Mouse (Mus musculus) thymus, postnatal 14 days (tissue): ENCODE measurements at regions not wholly inside any gene's neighbourhood (a gene's known extent, or its start where the extent isn't known, plus 50 kb on each side); places are given as distances from the start of the nearest gene placed in this dataset.

ENCODE experiments used
- DNase-seq: peaks from one replicate; pipeline ENCODE4 v3.0.0; 2021

- DNase-seq: no peak
These were observed 51.3 kb upstream of the Serbp1 start for GRCm38 (mm10) chr6:67186537-67187274.

DNA sequence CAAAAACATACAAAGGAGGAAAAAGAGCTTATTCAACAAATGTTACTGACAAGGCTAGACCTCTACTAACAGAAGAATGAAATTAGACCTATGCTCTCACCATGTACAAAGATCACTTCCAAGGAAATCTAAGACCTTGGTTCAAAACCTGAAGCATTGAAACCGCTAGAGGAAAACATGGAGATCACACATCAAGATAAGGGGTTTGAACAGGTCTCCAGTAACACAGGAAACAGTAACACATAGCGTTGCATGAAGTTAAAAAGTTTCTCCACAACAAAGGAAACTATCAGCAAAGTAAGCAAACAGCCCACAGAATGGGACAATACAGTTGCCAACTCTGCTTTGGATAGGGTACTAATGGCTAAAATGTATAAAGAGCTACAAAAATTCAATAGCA lies 53.3 kb upstream of the Serbp1 start:
- no peak for DNase-seq

DNA sequence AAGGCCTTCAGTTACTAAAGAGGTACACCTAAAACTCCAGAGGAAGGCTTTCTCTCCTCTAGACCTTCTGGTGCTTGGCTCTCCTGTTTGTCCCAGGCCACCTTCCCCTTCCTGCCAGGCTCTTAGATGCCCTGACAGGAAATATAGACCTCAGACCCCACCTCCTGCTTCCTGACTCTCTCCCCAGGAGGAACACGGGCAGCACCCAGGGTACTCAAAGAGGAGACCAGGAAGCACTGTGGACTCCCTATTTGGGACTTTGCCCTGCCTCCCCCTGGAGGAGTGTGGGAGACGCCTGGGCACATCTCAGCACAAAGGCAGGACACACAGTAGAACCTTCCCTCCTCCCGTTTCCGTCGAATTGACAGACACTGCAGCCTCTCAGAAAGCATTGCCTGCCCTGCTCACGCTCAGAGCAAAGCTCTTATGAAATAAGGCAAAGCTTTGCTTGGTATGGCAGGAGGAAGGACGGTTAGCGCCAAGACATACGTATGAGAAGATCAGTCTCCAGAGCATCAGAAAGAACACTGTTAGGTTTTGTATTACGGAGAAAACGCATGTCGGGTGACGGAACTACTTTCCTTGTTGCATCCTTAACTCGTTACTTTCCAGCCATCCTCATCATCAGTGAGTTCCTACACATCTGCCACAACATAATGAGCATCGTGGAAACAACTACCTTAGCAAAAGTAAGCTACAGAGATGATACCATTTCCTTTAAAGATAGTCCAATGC lies 54.3 kb upstream of the Serbp1 start:
- DNase-seq: peak; percentile 49

GRCm38 (mm10) chr6:67182453-67182852 lies 55.5 kb upstream of the Serbp1 start:
- DNase-seq: no peak

DNA sequence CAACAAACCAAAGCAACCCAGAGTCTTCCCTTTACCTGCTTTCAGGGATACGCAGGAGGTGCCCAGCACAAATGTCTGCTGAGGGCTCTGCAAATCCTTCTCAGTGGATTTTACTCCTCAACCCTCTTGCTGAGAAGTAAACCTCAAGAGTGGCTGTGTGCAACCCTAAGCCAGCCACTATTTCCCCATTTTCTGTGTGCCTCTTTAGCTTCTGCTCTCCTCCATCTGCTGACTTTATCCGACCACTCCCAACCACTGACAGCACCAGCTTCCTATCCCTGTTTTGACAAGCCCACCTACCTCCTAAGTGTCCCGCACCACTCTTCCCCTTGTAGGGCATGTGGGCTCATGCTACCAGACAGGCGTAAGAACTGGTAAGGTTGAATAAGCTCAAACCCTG lies 56.5 kb upstream of the Serbp1 start:
- no peak for DNase-seq

GRCm38 (mm10) chr6:67179416-67179815 lies 58.6 kb upstream of the Serbp1 start:
- no peak for DNase-seq

DNA sequence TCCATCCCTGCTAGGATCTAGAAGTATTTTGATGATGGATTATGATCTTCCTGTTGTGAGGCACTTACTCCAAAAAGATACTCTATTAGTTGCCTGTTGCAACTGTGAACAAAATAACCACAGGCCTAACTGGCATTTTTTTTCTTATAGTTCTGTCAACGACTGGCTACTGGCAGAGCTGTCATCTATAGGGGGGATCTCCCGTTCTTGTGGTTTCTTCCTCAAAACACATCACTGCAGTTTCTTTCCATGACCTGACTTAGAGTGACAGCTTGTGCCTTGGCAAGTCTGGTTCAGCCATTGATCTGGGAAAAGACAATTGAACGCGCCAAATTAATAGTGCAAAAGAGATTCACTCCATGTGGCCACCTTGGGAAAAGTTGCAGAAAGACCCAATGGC lies 59.4 kb upstream of the Serbp1 start:
- DNase-seq: no peak

DNA sequence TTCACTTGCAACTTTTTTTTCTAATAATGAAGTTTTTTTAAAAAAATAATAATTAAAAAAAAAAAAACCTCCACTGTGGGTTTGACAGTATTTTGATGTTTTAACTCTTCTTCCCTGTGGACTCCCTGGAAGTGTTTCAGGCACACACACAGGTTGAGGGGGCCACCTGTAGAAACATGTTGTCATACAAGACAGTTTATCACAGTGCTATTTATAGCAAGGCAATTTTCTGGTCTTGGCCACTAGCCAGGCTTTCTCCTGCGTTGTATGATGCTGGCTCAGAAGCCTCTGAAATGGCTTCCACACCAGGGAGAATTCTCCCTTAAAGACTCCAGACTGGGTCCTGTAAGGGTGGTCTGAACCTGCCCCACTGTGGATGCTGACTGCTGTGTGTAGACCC lies 59.9 kb upstream of the Serbp1 start:
- no peak for DNase-seq

- DNase-seq: no peak
These were observed 67.4 kb upstream of the Serbp1 start for GRCm38 (mm10) chr6:67170674-67170946.

GRCm38 (mm10) chr6:67169873-67170673 lies 67.9 kb upstream of the Serbp1 start:
- peak; percentile 62 for DNase-seq

GRCm38 (mm10) chr6:67168803-67169202 lies 69.2 kb upstream of the Serbp1 start:
- DNase-seq: no peak

DNA sequence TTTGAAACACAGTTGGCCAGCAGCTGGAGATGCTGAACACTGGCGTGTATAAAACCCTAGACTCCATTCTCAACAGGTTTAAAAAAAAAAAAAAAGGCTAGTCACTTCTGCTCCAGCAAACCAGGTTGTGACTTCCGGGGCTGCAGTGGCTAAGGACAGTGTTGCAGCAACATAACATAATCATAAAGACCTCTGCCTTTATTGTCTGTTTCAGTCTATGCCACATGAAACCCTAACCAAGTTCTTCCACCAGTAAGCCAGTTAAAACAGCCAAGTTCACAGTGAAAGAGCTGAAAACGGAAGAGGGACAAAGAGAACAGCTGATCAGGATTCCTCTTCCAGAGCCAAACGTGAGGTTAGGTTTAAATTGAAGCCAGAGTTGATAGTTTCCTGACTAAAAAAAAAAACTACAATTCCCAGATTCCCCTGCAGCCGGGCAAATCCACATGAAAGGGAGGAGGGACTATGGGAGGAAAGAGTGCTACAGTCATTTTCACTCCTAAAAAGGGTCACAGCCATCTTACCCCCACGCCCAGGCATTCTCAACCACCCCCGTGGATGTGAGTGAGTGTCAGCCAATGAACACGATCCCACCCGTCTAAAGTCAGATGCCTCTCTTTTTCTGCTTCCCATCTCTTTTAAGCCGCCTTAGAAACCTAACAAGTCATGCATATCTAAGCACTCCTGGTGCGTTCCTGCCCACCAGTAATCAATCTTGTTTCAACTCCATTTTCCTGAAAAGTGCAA lies 69.8 kb upstream of the Serbp1 start:
- DNase-seq: no peak

- no peak for DNase-seq
These were observed 72.9 kb upstream of the Serbp1 start for GRCm38 (mm10) chr6:67165091-67165490.

- no peak for DNase-seq
These were observed 74.0 kb upstream of the Serbp1 start for GRCm38 (mm10) chr6:67163947-67164346.

DNA sequence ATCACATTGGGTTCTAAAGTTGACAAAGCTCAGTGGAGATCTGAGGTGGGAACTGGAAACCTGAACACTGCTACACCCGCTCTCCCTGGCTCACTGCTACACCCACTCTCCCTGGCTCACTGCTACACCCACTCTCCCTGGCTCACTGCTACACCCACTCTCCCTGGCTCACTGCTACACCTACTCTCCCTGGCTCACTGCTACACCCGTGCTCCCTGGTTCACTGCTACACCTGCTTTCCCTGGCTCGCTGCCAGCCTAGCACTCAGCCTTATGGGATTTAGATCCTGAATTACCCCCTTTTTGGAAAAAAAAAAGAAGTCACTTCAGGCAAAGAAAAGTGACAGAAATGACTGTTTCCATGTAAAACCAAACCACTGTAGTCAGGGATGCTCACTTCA lies 75.2 kb upstream of the Serbp1 start:
- DNase-seq: no peak

DNA sequence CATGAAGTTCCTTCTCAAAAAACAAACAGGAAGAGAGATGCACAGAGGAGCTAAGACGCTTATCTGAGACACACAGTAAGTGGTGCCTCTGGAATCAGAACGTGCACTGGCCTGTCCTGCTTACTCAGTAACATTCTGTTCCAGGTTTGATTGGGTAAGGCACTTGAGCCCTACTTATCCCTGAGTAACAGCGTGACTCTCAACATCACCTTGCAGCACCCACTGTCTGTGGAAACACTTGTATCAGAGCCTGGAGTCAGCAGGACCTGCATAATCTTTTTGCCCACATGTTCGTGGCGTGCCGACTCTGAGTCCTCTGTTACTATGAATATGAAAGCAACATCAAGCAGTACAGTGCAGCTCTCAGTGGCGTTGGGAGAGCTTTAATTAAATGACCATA lies 76.4 kb upstream of the Serbp1 start:
- DNase-seq: no peak

GRCm38 (mm10) chr6:67160564-67160963 lies 77.4 kb upstream of the Serbp1 start:
- DNase-seq: no peak

DNA sequence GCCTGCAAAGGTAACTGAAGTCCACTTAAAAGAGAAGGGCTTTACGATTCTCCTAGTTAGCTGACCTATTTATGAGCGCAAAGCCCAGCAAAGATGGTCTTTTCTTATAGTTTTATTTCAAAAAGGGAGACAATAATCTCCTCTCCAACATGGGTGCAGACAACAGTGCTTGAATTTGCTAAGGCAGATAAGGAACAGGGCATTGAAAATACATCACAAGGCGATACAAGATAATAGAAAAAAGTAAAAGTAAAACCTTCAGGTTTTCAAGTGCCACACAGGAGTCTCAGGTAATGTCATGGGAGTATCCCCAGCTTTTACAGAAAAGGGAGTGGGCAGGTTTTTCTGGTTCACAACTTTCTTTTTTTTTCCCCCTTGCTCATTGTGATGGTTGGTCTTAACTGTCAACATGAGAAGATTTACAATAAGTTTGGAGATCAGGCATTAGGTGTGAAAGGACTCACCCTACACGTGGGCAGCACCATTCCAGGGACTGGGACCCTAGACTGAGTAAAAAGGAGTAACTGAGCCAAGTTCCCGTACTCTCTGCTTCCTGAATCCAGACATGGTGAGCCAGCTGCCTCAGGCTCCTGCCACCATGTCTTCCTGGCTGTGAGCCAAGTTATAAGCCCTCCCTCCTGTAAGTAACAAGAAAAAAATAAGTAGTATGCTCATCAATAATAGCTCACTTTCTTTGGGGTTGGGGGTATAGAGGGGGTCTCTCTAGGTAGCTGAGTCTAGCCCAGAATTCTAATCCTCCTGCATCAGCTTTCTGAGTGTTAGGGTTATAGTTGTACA lies 78.1 kb upstream of the Serbp1 start:
- DNase-seq: no peak

GRCm38 (mm10) chr6:67159224-67159623 lies 78.8 kb upstream of the Serbp1 start:
- DNase-seq: no peak

GRCm38 (mm10) chr6:67158765-67159164 lies 79.2 kb upstream of the Serbp1 start:
- peak; percentile 90 for DNase-seq

DNA sequence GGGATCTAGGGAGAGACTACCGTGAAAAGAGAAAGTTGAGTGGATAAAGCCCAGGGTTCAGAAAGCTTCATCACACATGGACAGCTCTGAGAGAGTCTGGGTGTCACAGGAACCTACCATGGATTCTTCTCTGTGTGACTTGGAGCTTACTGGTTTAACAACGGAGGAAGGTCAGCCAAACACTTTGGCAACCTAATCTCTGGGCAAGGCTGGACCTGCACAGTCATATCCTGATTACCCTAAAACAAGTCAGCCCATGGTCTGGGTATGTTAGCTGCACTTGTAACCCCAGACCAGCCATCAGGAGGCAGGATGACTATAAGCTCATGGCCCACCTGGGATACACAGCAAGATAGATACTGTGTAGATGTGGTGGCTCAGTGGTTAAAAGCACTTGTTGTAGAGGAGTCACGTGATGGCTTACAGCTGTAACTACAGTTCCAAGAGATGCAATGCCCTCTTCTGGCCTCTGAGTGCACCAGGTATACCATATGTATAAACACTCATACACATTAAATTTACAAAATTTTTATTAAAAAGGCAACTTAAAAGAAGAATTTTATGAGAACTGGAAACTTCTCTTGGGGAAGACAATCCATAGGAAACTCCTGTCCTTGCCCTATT lies 85.0 kb upstream of the Serbp1 start:
- DNase-seq: no peak

- DNase-seq: no peak
These were observed 86.5 kb upstream of the Serbp1 start for GRCm38 (mm10) chr6:67151515-67151914.
